Mouse (Mus musculus): ENCODE measurements around the gene Tnpo1.

- TF ChIP-seq CTCF (conservative IDR thresholded peaks at IDR 0.05; ENCODE audit: insufficient read depth, insufficient read length, low read depth, low read length) (no peak), POLR2A (IDR thresholded peaks at IDR 0.05; ENCODE audit: low read depth, low read length) (no peak)
Measured at GRCm38 (mm10) chr13:98953830-98954229, 27.6 kb upstream of the Tnpo1 start.
